Mouse (Mus musculus): ENCODE results near the gene Ankrd27. TPM values are rescaled to one million over a fixed set of nuclear protein-coding genes. Genes with fewer than 3 reads are reported as not detected.

Ankrd27 gene
- polyA plus RNA-seq (2015; fragmentation: Nextera tagmentation; extraction: Ambion mirVana) = 30.1 and 32.0 TPM in 2 replicates

DNA sequence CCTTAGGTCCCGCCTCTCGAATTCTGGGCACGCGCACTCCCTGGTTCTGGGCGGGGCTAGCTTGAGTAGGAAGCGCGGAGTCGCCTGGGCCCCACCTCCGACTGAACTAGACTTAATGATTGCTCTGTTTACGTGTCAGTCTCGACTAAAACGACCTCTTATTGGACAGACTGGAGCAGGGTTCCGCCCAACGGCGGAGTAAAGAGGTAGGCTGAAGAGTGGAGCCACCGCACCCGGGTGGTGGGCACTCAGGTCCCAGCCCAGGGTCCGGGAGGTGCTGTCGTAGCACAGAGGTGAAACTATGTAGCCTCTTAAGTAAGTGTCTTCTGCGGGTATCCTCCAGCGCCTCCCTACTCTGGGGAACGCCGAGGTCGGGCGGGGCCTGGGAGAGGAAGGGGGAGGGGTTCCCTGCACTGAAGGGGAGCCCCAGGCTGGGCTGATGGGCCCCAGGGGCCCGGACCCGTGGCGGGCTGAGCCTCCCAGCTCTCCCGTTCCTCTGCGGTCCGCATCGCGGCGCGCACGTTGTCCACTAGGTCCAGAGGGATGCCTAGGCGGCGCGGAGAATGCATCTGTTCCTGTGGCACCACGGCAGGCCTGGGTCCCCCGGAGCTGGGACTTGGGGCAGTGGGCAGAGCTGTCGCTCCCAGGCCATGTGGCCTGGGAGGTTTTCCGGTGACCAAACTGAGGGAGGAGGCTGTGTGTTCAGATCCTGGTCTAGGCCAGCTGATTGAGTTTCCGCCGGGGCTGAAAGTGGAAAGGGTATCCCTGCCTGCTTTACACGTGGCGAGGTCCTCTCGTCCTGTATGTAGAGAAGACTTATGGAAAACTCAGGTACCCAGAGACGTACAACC lies at the start of gene Ankrd27:
Gene Ankrd27, plus strand, starts transcription at position 190 of the 851 bp plus-strand sequence.
- Histone ChIP-seq H3K4me1 (peaks cover 30% of the 10 kb centered on the region), H3K9ac (replicated peaks) (peak within 1 kb of the TSS; percentile 80), H3K4me3 (peak within 1 kb of the TSS; percentile 83), H3K9me3 (no peaks in the 10 kb centered on the region), H3K27me3 (peaks cover 35% of the 10 kb centered on the region), H3K27ac (replicated peaks) (peak within 1 kb of the TSS; percentile 46), H3K36me3 (no peaks in the 10 kb centered on the region), H3K4me2 (replicated peaks) (peak within 1 kb of the TSS; percentile 100)
- ATAC-seq (replicated peaks) = peak; percentile 99
- under 1% methylated on average over 49 of the region's 49 CpGs for WGBS

GRCm38 (mm10) chr7:35537562-35537961 lies 48.5 kb upstream of the Ankrd27 start, which contains the start of gene Tdrd12:
Tdrd12 (minus strand) TSS chr7:35537745.
- no peak for ATAC-seq (replicated peaks)
- WGBS = 90% methylated on average over 17 of the region's 17 CpGs
- Histone ChIP-seq H3K27me3 (no peaks in the 10 kb centered on the region), H3K9me3 (no peaks in the 10 kb centered on the region), H3K4me2 (replicated peaks) (no peak within 1 kb of the TSS), H3K9ac (replicated peaks) (no peak within 1 kb of the TSS), H3K27ac (replicated peaks) (no peak within 1 kb of the TSS), H3K4me3 (no peak within 1 kb of the TSS), H3K4me1 (no peaks in the 10 kb centered on the region), H3K36me3 (no peaks in the 10 kb centered on the region)

- no peak; the same call in 1 of the 2 replicates for ATAC-seq (replicated peaks)
- WGBS = 31% methylated on average over 4 of the region's 4 CpGs
- Histone ChIP-seq H3K4me1 (no peaks in the 10 kb centered on the region), H3K4me3 (no peak overlapping the region), H3K27ac (replicated peaks) (no peak overlapping the region), H3K9ac (replicated peaks) (no peak overlapping the region), H3K36me3 (peaks cover 35% of the 10 kb centered on the region), H3K9me3 (no peaks in the 10 kb centered on the region), H3K27me3 (no peaks in the 10 kb centered on the region), H3K4me2 (replicated peaks) (no peak overlapping the region)
These were observed 40.2 kb upstream of the Ankrd27 start for GRCm38 (mm10) chr7:35545881-35546280.

DNA sequence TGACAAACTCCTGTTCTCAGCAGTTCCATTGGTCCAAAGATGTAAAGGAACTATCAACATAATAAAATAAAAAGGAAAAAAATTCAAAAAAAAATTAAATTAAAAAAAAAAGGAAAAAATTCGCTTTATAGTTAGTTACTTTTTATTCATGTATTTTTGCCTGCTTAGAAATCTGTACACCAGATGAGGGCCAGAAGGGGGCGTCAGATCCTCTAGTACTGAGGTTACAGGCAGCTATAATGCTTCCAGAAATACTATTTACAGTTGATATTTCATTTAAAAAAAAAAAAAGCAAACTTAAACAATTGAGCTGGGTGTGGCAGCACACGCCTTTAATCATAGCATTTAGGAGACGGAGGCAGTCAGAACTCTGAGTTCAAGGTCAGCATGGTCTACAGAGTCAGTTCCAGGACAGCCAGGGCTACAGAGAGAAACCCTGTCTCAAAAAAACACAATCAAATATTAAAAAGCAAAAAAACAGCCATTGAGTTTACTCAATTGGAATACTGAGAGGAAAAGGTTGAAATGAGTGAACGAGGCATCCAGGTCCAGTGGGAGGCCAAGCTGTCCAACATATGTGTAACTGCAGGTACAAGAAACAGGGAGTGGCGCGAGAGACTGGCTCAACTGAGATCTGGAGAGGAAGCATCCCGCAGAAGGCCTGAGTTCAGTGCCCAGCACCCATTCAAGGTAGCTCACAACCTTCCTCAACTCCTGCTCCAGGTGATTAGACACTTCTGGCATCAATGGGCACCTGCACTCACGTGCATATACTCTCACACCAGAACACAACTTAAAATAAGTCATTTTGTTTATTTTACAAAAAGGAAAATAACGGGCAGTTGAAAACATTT lies 32.1 kb upstream of the Ankrd27 start:
- Histone ChIP-seq H3K27me3 (no peaks in the 10 kb centered on the region), H3K4me1 (peaks cover 23% of the 10 kb centered on the region), H3K4me3 (peak overlapping the region; percentile 71), H3K36me3 (peaks cover 21% of the 10 kb centered on the region), H3K9ac (replicated peaks) (no peak overlapping the region), H3K9me3 (no peaks in the 10 kb centered on the region), H3K27ac (replicated peaks) (peak overlapping the region; percentile 93), H3K4me2 (replicated peaks) (peak overlapping the region; percentile 91)
- ATAC-seq (replicated peaks) = no peak
- WGBS = 59% methylated on average over 10 of the region's 10 CpGs

DNA sequence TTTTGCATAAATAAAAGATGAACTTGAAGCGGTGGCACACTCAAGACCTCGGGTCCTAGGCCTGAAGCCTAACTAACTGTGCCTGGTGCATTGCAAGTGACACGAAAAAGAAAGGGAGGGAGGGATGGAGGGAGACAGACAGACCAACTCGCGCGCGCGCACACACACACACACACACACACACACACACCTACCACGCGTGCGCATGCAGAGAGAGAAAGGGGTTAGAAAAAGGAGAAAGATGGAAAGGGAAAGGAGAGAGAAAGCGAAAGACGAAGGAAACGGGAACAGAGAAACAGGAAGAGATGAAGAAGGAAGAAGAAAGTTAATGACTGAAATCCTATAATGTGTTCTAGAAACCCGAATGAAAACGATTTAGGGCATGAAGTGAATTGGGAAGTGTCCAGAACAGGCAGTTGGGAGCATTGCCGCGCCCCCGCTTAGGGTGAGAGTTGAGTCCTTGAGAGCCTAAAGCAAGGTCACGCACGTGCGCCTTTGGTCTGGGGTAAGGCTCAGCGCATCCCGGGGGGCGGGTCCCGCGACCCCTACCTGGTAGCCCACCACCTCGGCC lies 31.4 kb upstream of the Ankrd27 start:
- WGBS = 5% methylated on average over 28 of the region's 28 CpGs
- peaks cover 23% of the 10 kb centered on the region for H3K4me1 ChIP-seq
- H3K9ac ChIP-seq (replicated peaks) = peak overlapping the region; percentile 97
- ATAC-seq (replicated peaks) = 0 out of 2 replicates have a peak, but pooled peaks have one; percentile 29
- H3K4me3 ChIP-seq = peak overlapping the region; percentile 71
- peak overlapping the region; percentile 93 for H3K27ac ChIP-seq (replicated peaks)
- H3K4me2 ChIP-seq (replicated peaks) = peak overlapping the region; percentile 91
- H3K36me3 ChIP-seq = peaks cover 15% of the 10 kb centered on the region
- H3K9me3 ChIP-seq = no peaks in the 10 kb centered on the region
- H3K27me3 ChIP-seq = no peaks in the 10 kb centered on the region

- H3K9me3 ChIP-seq = no peaks in the 10 kb centered on the region
- H3K27me3 ChIP-seq = no peaks in the 10 kb centered on the region
- peak overlapping the region; percentile 93 for H3K27ac ChIP-seq (replicated peaks)
- peak overlapping the region; percentile 71 for H3K4me3 ChIP-seq
- peak overlapping the region; percentile 97 for H3K9ac ChIP-seq (replicated peaks)
- peak; percentile 94 for ATAC-seq (replicated peaks)
- peaks cover 7% of the 10 kb centered on the region for H3K36me3 ChIP-seq
- under 1% methylated on average over 70 of the region's 93 CpGs for WGBS
- peaks cover 23% of the 10 kb centered on the region for H3K4me1 ChIP-seq
- H3K4me2 ChIP-seq (replicated peaks) = peak overlapping the region; percentile 91
These were observed 30.5 kb upstream of the Ankrd27 start for GRCm38 (mm10) chr7:35555224-35556204.

DNA sequence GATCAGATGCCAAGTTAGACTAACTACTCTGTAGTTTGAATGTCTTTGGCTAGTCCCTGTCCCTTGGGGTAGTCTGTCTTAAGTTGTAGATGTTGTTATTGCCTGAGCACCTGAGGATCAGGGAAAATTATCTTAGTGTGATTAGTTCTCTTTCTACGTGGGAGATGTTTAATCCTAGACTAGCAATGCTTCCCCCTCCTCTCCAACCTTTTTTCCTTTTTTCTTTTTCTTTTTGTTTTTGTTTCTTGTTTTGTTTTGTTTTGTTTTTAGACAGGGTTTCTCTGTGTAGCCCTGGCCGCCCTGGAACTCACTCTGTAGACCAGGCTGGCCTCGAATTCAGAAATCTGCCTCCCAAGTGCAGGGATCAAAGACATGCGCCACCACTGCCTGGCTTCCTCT lies 29.8 kb upstream of the Ankrd27 start, which contains the start of gene Nudt19:
Gene Nudt19, minus strand, starts transcription at position 100 of the 399 bp plus-strand sequence.
- H3K9me3 ChIP-seq = no peaks in the 10 kb centered on the region
- 73% methylated on average over 4 of the region's 4 CpGs for WGBS
- H3K4me1 ChIP-seq = peaks cover 23% of the 10 kb centered on the region
- peak within 1 kb of the TSS; percentile 97 for H3K9ac ChIP-seq (replicated peaks)
- peak within 1 kb of the TSS; percentile 93 for H3K27ac ChIP-seq (replicated peaks)
- no peaks in the 10 kb centered on the region for H3K27me3 ChIP-seq
- H3K4me2 ChIP-seq (replicated peaks) = peak within 1 kb of the TSS; percentile 91
- H3K36me3 ChIP-seq = 0 out of 2 replicates have a peak, but pooled peaks cover under 1% of the 10 kb centered on the region
- no peak for ATAC-seq (replicated peaks)
- H3K4me3 ChIP-seq = peak within 1 kb of the TSS; percentile 71

DNA sequence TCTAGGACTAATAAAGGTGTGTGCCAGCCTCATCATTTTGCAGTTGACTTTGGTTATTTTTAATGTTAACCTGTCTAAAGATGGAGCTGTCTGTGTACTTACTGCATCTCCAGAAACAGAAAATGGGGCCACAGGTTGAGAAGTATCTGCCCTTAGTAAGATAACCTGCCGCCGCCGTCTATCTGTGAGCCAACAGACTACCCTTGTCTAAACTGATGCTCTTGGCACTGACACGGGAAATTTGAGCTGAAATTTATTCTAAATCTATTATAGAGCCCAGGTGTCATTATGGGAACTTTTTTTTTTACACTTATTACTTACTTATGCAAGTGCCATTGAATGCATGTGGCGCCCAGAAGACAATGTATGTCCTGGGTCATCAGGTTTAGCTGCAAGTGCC lies 29.1 kb upstream of the Ankrd27 start:
- 91% methylated on average over 5 of the region's 5 CpGs for WGBS

DNA sequence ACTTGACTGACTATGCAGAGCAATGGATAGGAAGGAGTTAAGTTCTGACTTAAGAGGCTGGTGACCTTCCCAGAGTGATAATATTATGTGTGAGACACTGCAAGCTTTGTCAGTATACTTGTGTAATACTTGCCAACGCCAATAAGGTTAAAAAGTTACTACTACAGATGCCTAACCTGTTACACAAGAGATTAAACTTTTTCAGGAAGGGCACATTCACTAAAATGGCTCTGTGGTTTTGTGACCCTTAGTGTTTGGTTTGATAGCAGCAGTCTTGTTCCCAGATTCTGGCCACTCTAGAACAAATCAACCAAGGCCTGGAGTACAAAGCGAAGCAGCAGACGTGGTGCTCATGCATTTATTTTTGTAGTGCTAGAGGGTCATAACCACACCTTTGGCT lies 28.5 kb upstream of the Ankrd27 start:
- no peaks in the 10 kb centered on the region for H3K27me3 ChIP-seq
- no peak overlapping the region for H3K27ac ChIP-seq (replicated peaks)
- H3K9me3 ChIP-seq = no peaks in the 10 kb centered on the region
- WGBS = 81% methylated on average over 3 of the region's 3 CpGs
- ATAC-seq (replicated peaks) = no peak
- no peak overlapping the region for H3K4me3 ChIP-seq
- no peaks in the 10 kb centered on the region for H3K36me3 ChIP-seq
- no peak overlapping the region for H3K4me2 ChIP-seq (replicated peaks)
- no peak overlapping the region for H3K9ac ChIP-seq (replicated peaks)
- H3K4me1 ChIP-seq = peaks cover 23% of the 10 kb centered on the region

More for the DNA sequence above, 29.1 kb upstream of the Ankrd27 start:
- Histone ChIP-seq H3K4me1 (peaks cover 23% of the 10 kb centered on the region), H3K9ac (replicated peaks) (no peak overlapping the region), H3K4me2 (replicated peaks) (no peak overlapping the region), H3K27ac (replicated peaks) (no peak overlapping the region), H3K9me3 (no peaks in the 10 kb centered on the region), H3K4me3 (no peak overlapping the region), H3K36me3 (no peaks in the 10 kb centered on the region), H3K27me3 (no peaks in the 10 kb centered on the region)
- ATAC-seq (replicated peaks) = no peak

- no peak for ATAC-seq (replicated peaks)
- H3K4me2 ChIP-seq (replicated peaks) = no peak overlapping the region
These were observed 27.4 kb upstream of the Ankrd27 start for GRCm38 (mm10) chr7:35558681-35559080.

DNA sequence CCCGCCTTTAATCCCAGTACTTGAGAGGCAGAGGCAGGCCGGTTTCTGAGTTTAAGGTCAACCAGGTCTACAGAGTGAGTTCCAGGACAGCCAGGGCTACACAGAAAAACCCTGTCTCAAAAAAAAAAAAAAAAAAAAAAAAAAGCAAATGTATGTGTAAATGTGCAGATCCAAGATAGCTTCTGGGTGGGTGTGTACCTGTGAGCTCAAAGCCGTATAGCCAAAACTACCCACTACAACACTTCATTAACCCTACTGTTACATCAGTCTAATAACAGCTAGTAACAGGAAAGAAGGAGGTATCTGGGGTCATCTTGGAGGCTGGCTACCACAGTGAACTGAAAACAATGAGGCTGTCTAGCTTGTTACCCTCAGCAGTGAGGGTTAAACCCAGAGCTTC lies 26.2 kb upstream of the Ankrd27 start:
- no peak overlapping the region for H3K27ac ChIP-seq (replicated peaks)
- peaks cover 8% of the 10 kb centered on the region for H3K4me1 ChIP-seq
- H3K9ac ChIP-seq (replicated peaks) = no peak overlapping the region
- H3K9me3 ChIP-seq = no peaks in the 10 kb centered on the region
- H3K27me3 ChIP-seq = no peaks in the 10 kb centered on the region
- ATAC-seq (replicated peaks) = no peak
- H3K4me3 ChIP-seq = no peak overlapping the region
- H3K36me3 ChIP-seq = no peaks in the 10 kb centered on the region
- 96% methylated on average over 3 of the region's 3 CpGs for WGBS
- H3K4me2 ChIP-seq (replicated peaks) = no peak overlapping the region

More at GRCm38 (mm10) chr7:35558681-35559080, 27.4 kb upstream of the Ankrd27 start:
- 35% methylated on average over 2 of the region's 2 CpGs for WGBS
- Histone ChIP-seq H3K27ac (replicated peaks) (no peak overlapping the region), H3K27me3 (no peaks in the 10 kb centered on the region), H3K4me1 (peaks cover 17% of the 10 kb centered on the region), H3K4me3 (no peak overlapping the region), H3K9ac (replicated peaks) (no peak overlapping the region), H3K36me3 (no peaks in the 10 kb centered on the region), H3K9me3 (no peaks in the 10 kb centered on the region)
